30 mouse cellular contexts compared by ENCODE assay signal in genomic region chr2:76412924-76413323, GRCm38 (mm10). TPM values are rescaled to one million over a fixed set of nuclear protein-coding genes. Genes with fewer than 3 reads are reported as not detected.
"Had no signal": no experiment of that assay in that cellular context is flagged by ENCODE, and none has a peak within 500 bp of the region (broad histone marks: within the 10 kb centered on the region; RNA-seq: fewer than 3 reads in every experiment).

No protein-coding gene starts in this region.

- H3K36me3 ChIP-seq: kidney, embryonic 15.5 days; liver, embryonic 13.5 days; midbrain, embryonic 12.5 days; midbrain, embryonic 15.5 days; neural tube, embryonic 13.5 days had no signal

- DNase-seq: kidney, postnatal 10 days; kidney, postnatal 4 days; layer of hippocampus, postnatal 36 days; liver, embryonic 13.5 days; lung, adult 2 months; lung, postnatal 14 days; lung, postnatal 4 days; retina, postnatal 1 day; thymus, adult 18-20 months; thymus, postnatal 36 days had no signal

- H3K27me3 ChIP-seq: kidney, embryonic 15.5 days; midbrain, embryonic 15.5 days; neural tube, embryonic 13.5 days had no signal

- H3K4me3 ChIP-seq: kidney, embryonic 15.5 days; layer of hippocampus, adult 2 months; left cerebral cortex, adult 2 months; liver, embryonic 13.5 days; midbrain, embryonic 12.5 days; midbrain, embryonic 15.5 days; myocyte; neural tube, embryonic 13.5 days had no signal

- H3K4me1 ChIP-seq: kidney, embryonic 15.5 days; liver, embryonic 13.5 days; midbrain, embryonic 12.5 days; neural tube, embryonic 13.5 days had no signal

- ATAC-seq: midbrain, embryonic 15.5 days had no signal

- H3K4me2 ChIP-seq: kidney, embryonic 15.5 days; liver, embryonic 13.5 days; midbrain, embryonic 12.5 days; midbrain, embryonic 15.5 days; neural tube, embryonic 13.5 days had no signal

- H3K27ac ChIP-seq: kidney, embryonic 15.5 days; layer of hippocampus, adult 2 months; left cerebral cortex, adult 2 months; liver, embryonic 13.5 days; midbrain, embryonic 12.5 days; midbrain, embryonic 15.5 days; neural tube, embryonic 13.5 days had no signal

- H3K9me3 ChIP-seq: kidney, embryonic 15.5 days; liver, embryonic 13.5 days; midbrain, embryonic 12.5 days; midbrain, embryonic 15.5 days; neural tube, embryonic 13.5 days had no signal

- H3K9ac ChIP-seq: kidney, embryonic 15.5 days; liver, embryonic 13.5 days; midbrain, embryonic 12.5 days; midbrain, embryonic 15.5 days; neural tube, embryonic 13.5 days had no signal

RNA-seq across cellular contexts. Expression of gene Osbpl6, which starts 6.6 kb away (rescaled TPM):
- total RNA-seq: megakaryocyte-erythroid progenitor cell, adult 5-6 weeks; monocyte, adult 5-6 weeks; neutrophil, adult 5-6 weeks had no signal

RNA-seq across cellular contexts. Expression of gene Cyct, which starts 52.7 kb away (rescaled TPM):
- total RNA-seq: layer of hippocampus, adult 2 months; layer of hippocampus, postnatal 36 days; left cerebral cortex, adult 2 months; left cerebral cortex, postnatal 10 days; left cerebral cortex, postnatal 36 days; liver, adult 2 months; megakaryocyte progenitor cell, adult 5-6 weeks; megakaryocyte-erythroid progenitor cell, adult 5-6 weeks; monocyte, adult 5-6 weeks; neutrophil, adult 5-6 weeks had no signal
- polyA plus RNA-seq: kidney, embryonic 15.5 days; limb, embryonic 11.5 days; liver, adult 2 months; liver, embryonic 13.5 days; liver, embryonic 16.5 days; lung, adult 2 months; lung, embryonic 16.5 days; midbrain, embryonic 12.5 days; myocyte; neural tube, embryonic 13.5 days; spleen, adult 2 months; stomach, embryonic 16.5 days; urinary bladder, adult 2 months had no signal
